Mouse (Mus musculus) neural tube, embryonic 14.5 days (tissue): ENCODE measurements around the gene Slc13a2. TPM values are rescaled to one million over a fixed set of nuclear protein-coding genes. Genes with fewer than 3 reads are reported as not detected.

ENCODE experiments used
- ATAC-seq: fragments of 200-750 bp; cut with Nextera tagmentation; 2 replicates; pipeline ENCODE4 v1.8.0; 2017; ENCODE audit warnings: low read depth, mild to moderate bottlenecking, moderate TSS enrichment, moderate library complexity
- H3K27ac ChIP-seq: fragments of 300-500 bp; sonication (generic); 2 replicates; pipeline ENCODE4 v1.5.1; 2014; ENCODE audit warnings: low read depth, mild to moderate bottlenecking, control low read depth, low read length, moderate library complexity, mixed read lengths
- H3K27me3 ChIP-seq: fragments of 300-500 bp; sonication (generic); 2 replicates; pipeline ENCODE4 v1.6.1; 2014; ENCODE audit warnings: low read length; ENCODE audit not compliant: control insufficient read depth, insufficient read depth
- H3K36me3 ChIP-seq: fragments of 300-500 bp; sonication (generic); 2 replicates; pipeline ENCODE4 v1.6.1; 2014; ENCODE audit warnings: low read length, mixed read lengths; ENCODE audit not compliant: control insufficient read depth, insufficient read depth
- H3K4me1 ChIP-seq: fragments of 300-500 bp; sonication (generic); 2 replicates; pipeline ENCODE4 v1.6.1; 2014; ENCODE audit warnings: low read length; ENCODE audit not compliant: control insufficient read depth, insufficient read depth
- H3K4me2 ChIP-seq: fragments of 300-500 bp; sonication (generic); 2 replicates; pipeline ENCODE4 v1.6.1; 2014; ENCODE audit warnings: mild to moderate bottlenecking, low read depth, low read length, control low read depth
- H3K4me3 ChIP-seq: fragments of 300-500 bp; sonication (generic); 2 replicates; pipeline ENCODE4 v1.5.1; 2014; ENCODE audit warnings: low read depth, low read length, control low read depth, mixed read lengths
- H3K9ac ChIP-seq: fragments of 300-500 bp; sonication (generic); replicated peaks from 2 replicates; pipeline ENCODE4 v1.6.1; 2014; ENCODE audit warnings: low read depth, mild to moderate bottlenecking, control low read depth, low read length, mixed read lengths
- H3K9me3 ChIP-seq: fragments of 300-500 bp; sonication (generic); 2 replicates; pipeline ENCODE4 v1.6.1; 2016; ENCODE audit warnings: low read length; ENCODE audit not compliant: control insufficient read depth
- WGBS: fragments of 180-500 bp; shearing (Covaris S2); extraction: QIAGEN DNeasy Blood & Tissue Kit; methylation state at CpG from one replicate; pipeline ENCODE4 v1.1.7; 2014; 5-methylcytosine and 5-hydroxymethylcytosine counted together
- polyA plus RNA-seq: library from polyadenylated mRNA; unstranded; fragments of >200 nt; fragmentation: Nextera tagmentation; extraction: Ambion mirVana; gene quantifications from 2 replicates; pipeline ENCODE4 v1.2.1, GENCODE M21; 2014

Slc13a2 gene
- polyA plus RNA-seq, 1 experiment from 2014 or later = not detected

GRCm38 (mm10) chr11:78385776-78386175 is 36.2 kb downstream of the Slc13a2 start:
- ATAC-seq = no peak
- H3K9me3 ChIP-seq = no peaks in the 10 kb centered on the region
- no peaks in the 10 kb centered on the region for H3K36me3 ChIP-seq
- H3K4me2 ChIP-seq = no peak overlapping the region
- H3K9ac ChIP-seq = no peak overlapping the region
- H3K4me1 ChIP-seq = no peaks in the 10 kb centered on the region
- H3K27me3 ChIP-seq = no peaks in the 10 kb centered on the region
- 89% methylated on average over 10 of the region's 10 CpGs for WGBS
- no peak overlapping the region for H3K27ac ChIP-seq
- H3K4me3 ChIP-seq = no peak overlapping the region

- Histone ChIP-seq H3K36me3 (no peaks in the 10 kb centered on the region), H3K4me3 (no peak overlapping the region), H3K9me3 (no peaks in the 10 kb centered on the region), H3K4me1 (no peaks in the 10 kb centered on the region), H3K9ac (no peak overlapping the region), H3K4me2 (no peak overlapping the region), H3K27me3 (no peaks in the 10 kb centered on the region), H3K27ac (no peak overlapping the region)
- ATAC-seq = no peak
- 47% methylated on average over 5 of the region's 5 CpGs for WGBS
These were observed 39.3 kb downstream of the Slc13a2 start for GRCm38 (mm10) chr11:78382701-78383100.

DNA sequence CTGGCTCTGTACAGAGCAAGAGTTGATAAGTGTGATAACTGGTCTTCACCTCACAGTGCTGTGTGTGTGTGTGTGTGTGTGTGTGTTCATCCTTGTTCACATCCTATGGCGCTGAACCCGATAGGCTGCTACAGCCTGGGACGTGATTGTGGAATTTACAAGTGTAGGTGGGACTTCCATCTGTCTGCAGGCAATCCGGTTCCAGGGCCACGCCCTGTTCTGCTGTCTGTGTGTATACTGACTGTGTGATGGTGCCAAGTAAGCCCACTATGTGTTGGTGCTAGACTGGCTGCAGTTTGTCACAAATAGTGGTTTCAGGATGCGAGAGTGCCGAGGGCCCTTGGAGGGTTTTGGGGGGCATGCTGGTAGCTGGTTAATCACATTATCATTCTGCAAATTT is 39.7 kb downstream of the Slc13a2 start:
- no peak for ATAC-seq
- Histone ChIP-seq H3K36me3 (no peaks in the 10 kb centered on the region), H3K9me3 (no peaks in the 10 kb centered on the region), H3K27ac (no peak overlapping the region), H3K4me1 (no peaks in the 10 kb centered on the region), H3K27me3 (no peaks in the 10 kb centered on the region), H3K9ac (no peak overlapping the region), H3K4me3 (no peak overlapping the region), H3K4me2 (no peak overlapping the region)
- WGBS = 81% methylated on average over 7 of the region's 7 CpGs

- no peak for ATAC-seq
- 81% methylated on average over 3 of the region's 3 CpGs for WGBS
These were observed 41.0 kb downstream of the Slc13a2 start for GRCm38 (mm10) chr11:78380996-78381395.

GRCm38 (mm10) chr11:78380351-78380750 is 41.7 kb downstream of the Slc13a2 start:
- no peak overlapping the region for H3K27ac ChIP-seq
- H3K4me3 ChIP-seq = no peak overlapping the region
- no peaks in the 10 kb centered on the region for H3K27me3 ChIP-seq
- no peak overlapping the region for H3K4me2 ChIP-seq
- 77% methylated on average over 4 of the region's 4 CpGs for WGBS
- no peaks in the 10 kb centered on the region for H3K9me3 ChIP-seq
- no peaks in the 10 kb centered on the region for H3K36me3 ChIP-seq
- no peak for ATAC-seq
- no peaks in the 10 kb centered on the region for H3K4me1 ChIP-seq
- no peak overlapping the region for H3K9ac ChIP-seq

More at GRCm38 (mm10) chr11:78380996-78381395, 41.0 kb downstream of the Slc13a2 start:
- no peaks in the 10 kb centered on the region for H3K27me3 ChIP-seq
- no peak overlapping the region for H3K27ac ChIP-seq
- H3K36me3 ChIP-seq = no peaks in the 10 kb centered on the region
- H3K9me3 ChIP-seq = no peaks in the 10 kb centered on the region
- H3K4me1 ChIP-seq = no peaks in the 10 kb centered on the region
- no peak overlapping the region for H3K9ac ChIP-seq
- H3K4me3 ChIP-seq = no peak overlapping the region
- no peak overlapping the region for H3K4me2 ChIP-seq

- no peaks in the 10 kb centered on the region for H3K4me1 ChIP-seq
- H3K4me3 ChIP-seq = no peak overlapping the region
- H3K9ac ChIP-seq = no peak overlapping the region
- WGBS = 26% methylated on average over 10 of the region's 12 CpGs
- H3K9me3 ChIP-seq = no peaks in the 10 kb centered on the region
- H3K4me2 ChIP-seq = no peak overlapping the region
- no peaks in the 10 kb centered on the region for H3K27me3 ChIP-seq
- no peaks in the 10 kb centered on the region for H3K36me3 ChIP-seq
- ATAC-seq = no peak
- no peak overlapping the region for H3K27ac ChIP-seq
These were observed 44.4 kb downstream of the Slc13a2 start for GRCm38 (mm10) chr11:78377549-78378159.

- H3K9me3 ChIP-seq = no peaks in the 10 kb centered on the region
- no peak overlapping the region for H3K4me2 ChIP-seq
- no peaks in the 10 kb centered on the region for H3K27me3 ChIP-seq
- no peak overlapping the region for H3K4me3 ChIP-seq
- WGBS = 81% methylated on average over 8 of the region's 8 CpGs
- no peak for ATAC-seq
- no peaks in the 10 kb centered on the region for H3K36me3 ChIP-seq
- H3K4me1 ChIP-seq = no peaks in the 10 kb centered on the region
- H3K27ac ChIP-seq = no peak overlapping the region
- no peak overlapping the region for H3K9ac ChIP-seq
These were observed 47.9 kb downstream of the Slc13a2 start for GRCm38 (mm10) chr11:78374147-78374546.

GRCm38 (mm10) chr11:78372610-78373009 is 49.4 kb downstream of the Slc13a2 start:
- Histone ChIP-seq H3K27me3 (no peaks in the 10 kb centered on the region), H3K36me3 (no peaks in the 10 kb centered on the region), H3K4me1 (no peaks in the 10 kb centered on the region), H3K4me3 (no peak overlapping the region), H3K9ac (no peak overlapping the region), H3K4me2 (no peak overlapping the region), H3K27ac (no peak overlapping the region), H3K9me3 (no peaks in the 10 kb centered on the region)
- WGBS = 72% methylated on average over 7 of the region's 7 CpGs
- ATAC-seq = no peak

- H3K4me1 ChIP-seq = no peaks in the 10 kb centered on the region
- H3K27ac ChIP-seq = no peak overlapping the region
- no peaks in the 10 kb centered on the region for H3K27me3 ChIP-seq
- H3K4me3 ChIP-seq = no peak overlapping the region
- ATAC-seq = no peak
- H3K9me3 ChIP-seq = no peaks in the 10 kb centered on the region
- H3K36me3 ChIP-seq = no peaks in the 10 kb centered on the region
- WGBS = 87% methylated on average over 3 of the region's 3 CpGs
- H3K9ac ChIP-seq = no peak overlapping the region
- H3K4me2 ChIP-seq = no peak overlapping the region
These were observed 49.9 kb downstream of the Slc13a2 start for GRCm38 (mm10) chr11:78372166-78372565.
